Mouse (Mus musculus) stomach, postnatal 0 days (tissue): ENCODE data around the gene Disc1.

Source experiments
- CTCF ChIP-seq: IDR thresholded peaks from 2 replicates; pipeline ENCODE4 v1.5.1; 2016; ENCODE audit warnings: antibody characterized with exemption, low read depth, mild to moderate bottlenecking, moderate library complexity
- EP300 ChIP-seq: optimal IDR thresholded peaks from 2 replicates; pipeline ENCODE3; 2016; ENCODE audit warnings: antibody characterized with exemption

- TF ChIP-seq CTCF, result no peak
- no peak for TF ChIP-seq EP300
Observed at GRCm38 (mm10) chr8:125221062-125221461, 167.1 kb downstream of the Disc1 start.
